Mouse (Mus musculus) stomach, postnatal 0 days (tissue): Measurements from ENCODE around the gene Gm19668. TPM values are rescaled to one million over a fixed set of nuclear protein-coding genes. Genes with fewer than 3 reads are reported as not detected.

Experiments used
- ATAC-seq: fragments of 200-750 bp; cut with Nextera tagmentation; 2 replicates; pipeline ENCODE4 v1.8.0; 2017; ENCODE audit not compliant: low FRiP score, low TSS enrichment
- DNase-seq: peaks from one replicate; pipeline ENCODE4 v3.0.0-alpha.2; 2016; ENCODE audit warnings: low spot score
- H3K27ac ChIP-seq: fragments of 300-500 bp; sonication (generic); replicated peaks from 2 replicates; pipeline ENCODE4 v1.5.1; 2014; ENCODE audit warnings: mild to moderate bottlenecking, control low read depth
- H3K27me3 ChIP-seq: fragments of 300-500 bp; sonication (generic); 2 replicates; pipeline ENCODE4 v1.6.1; 2014; ENCODE audit warnings: low read length; ENCODE audit not compliant: control insufficient read depth, insufficient read depth
- H3K36me3 ChIP-seq: fragments of 300-500 bp; sonication (generic); 2 replicates; pipeline ENCODE4 v1.6.1; 2014; ENCODE audit warnings: low read length, mixed read lengths; ENCODE audit not compliant: control insufficient read depth, insufficient read depth
- H3K4me1 ChIP-seq: fragments of 300-500 bp; sonication (generic); replicated peaks from 2 replicates; pipeline ENCODE4 v1.6.1; 2014; ENCODE audit warnings: antibody characterized with exemption; ENCODE audit not compliant: control insufficient read depth, insufficient read depth
- H3K4me2 ChIP-seq: fragments of 300-500 bp; sonication (generic); replicated peaks from 2 replicates; pipeline ENCODE4 v1.6.1; 2014; ENCODE audit warnings: low read depth, mild to moderate bottlenecking, control low read depth, moderate library complexity
- H3K4me3 ChIP-seq: fragments of 300-500 bp; sonication (generic); 2 replicates; pipeline ENCODE4 v1.5.1; 2014; ENCODE audit warnings: low read depth, low read length, control low read depth
- H3K9ac ChIP-seq: fragments of 300-500 bp; sonication (generic); 2 replicates; pipeline ENCODE4 v1.6.1; 2014; ENCODE audit warnings: mild to moderate bottlenecking, low read length, control low read depth, mixed read lengths
- H3K9me3 ChIP-seq: fragments of 300-500 bp; sonication (generic); 2 replicates; pipeline ENCODE4 v1.6.1; 2016; ENCODE audit warnings: low read length; ENCODE audit not compliant: control insufficient read depth
- CTCF ChIP-seq: IDR thresholded peaks from 2 replicates; pipeline ENCODE4 v1.5.1; 2016; ENCODE audit warnings: antibody characterized with exemption, low read depth, mild to moderate bottlenecking, moderate library complexity
- EP300 ChIP-seq: optimal IDR thresholded peaks from 2 replicates; pipeline ENCODE3; 2016; ENCODE audit warnings: antibody characterized with exemption
- WGBS: fragments of 180-500 bp; shearing (Covaris S2); extraction: QIAGEN DNeasy Blood & Tissue Kit; methylation state at CpG from one replicate; pipeline ENCODE4 v1.1.7; 2014; 5-methylcytosine and 5-hydroxymethylcytosine counted together
- polyA plus RNA-seq: library from polyadenylated mRNA; unstranded; fragments of >200 nt; fragmentation: Nextera tagmentation; extraction: Ambion mirVana; gene quantifications from 2 replicates; pipeline ENCODE4 v1.2.1, GENCODE M21; 2015

Gene Gm19668
- polyA plus RNA-seq, 1 experiment from 2014 or later = not detected

DNA sequence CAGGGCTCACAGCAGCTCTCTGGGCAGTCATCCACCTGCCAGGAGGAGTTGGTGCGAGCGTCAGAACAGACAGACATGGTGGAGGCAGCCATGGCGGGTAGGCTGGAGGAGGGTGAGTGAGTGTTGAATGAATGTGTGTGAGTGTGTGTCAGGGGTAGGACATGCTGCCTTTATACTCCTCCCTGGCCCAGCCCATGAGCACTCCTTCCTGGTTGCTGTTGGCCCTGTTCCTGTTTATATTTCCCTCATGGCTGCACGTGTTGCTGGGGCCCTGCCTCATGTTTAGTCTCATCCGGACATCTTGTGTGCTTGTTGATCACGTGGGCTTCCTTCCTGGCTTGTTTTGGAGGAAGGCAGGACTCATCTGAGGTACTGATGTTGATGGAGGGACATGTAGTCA is 28.0 kb upstream of the Gm19668 start, which contains the start of gene Krtap10-4:
Krtap10-4 (minus strand) TSS at position 145 of the 400 bp plus-strand sequence.
- TF ChIP-seq EP300 (no peak), CTCF (no peak)
- H3K36me3 ChIP-seq = no peaks in the 10 kb centered on the region
- no peak within 1 kb of the TSS for H3K27ac ChIP-seq
- no peaks in the 10 kb centered on the region for H3K9me3 ChIP-seq
- 50% methylated on average over 6 of the region's 6 CpGs for WGBS
- H3K4me2 ChIP-seq = no peak within 1 kb of the TSS
- peak; percentile 29; the same call in 1 of the 2 replicates for ATAC-seq
- no peak within 1 kb of the TSS for H3K9ac ChIP-seq
- no peak within 1 kb of the TSS for H3K4me3 ChIP-seq
- H3K4me1 ChIP-seq = no peaks in the 10 kb centered on the region
- no peak for DNase-seq
- H3K27me3 ChIP-seq = no peaks in the 10 kb centered on the region

GRCm38 (mm10) chr10:77819203-77819602 is 20.3 kb upstream of the Gm19668 start:
- H3K27me3 ChIP-seq = no peaks in the 10 kb centered on the region
- no peaks in the 10 kb centered on the region for H3K36me3 ChIP-seq
- WGBS = 42% methylated on average over 4 of the region's 4 CpGs
- DNase-seq (no peak), ATAC-seq (no peak)
- TF ChIP-seq CTCF = no peak
- no peak for TF ChIP-seq EP300
- H3K9me3 ChIP-seq = no peaks in the 10 kb centered on the region
- H3K4me3 ChIP-seq = no peak overlapping the region
- H3K9ac ChIP-seq = no peak overlapping the region
- H3K4me1 ChIP-seq = no peaks in the 10 kb centered on the region
- no peak overlapping the region for H3K4me2 ChIP-seq
- no peak overlapping the region for H3K27ac ChIP-seq

- no peak for DNase-seq
- 96% methylated on average over 4 of the region's 4 CpGs for WGBS
- Histone ChIP-seq H3K27me3 (no peaks in the 10 kb centered on the region), H3K4me1 (no peaks in the 10 kb centered on the region), H3K9me3 (no peaks in the 10 kb centered on the region), H3K4me2 (no peak overlapping the region), H3K36me3 (no peaks in the 10 kb centered on the region), H3K4me3 (no peak overlapping the region), H3K9ac (no peak overlapping the region), H3K27ac (no peak overlapping the region)
- TF ChIP-seq EP300 (no peak), CTCF (no peak)
- ATAC-seq = no peak
These were observed 19.6 kb upstream of the Gm19668 start for GRCm38 (mm10) chr10:77818523-77818922.

DNA sequence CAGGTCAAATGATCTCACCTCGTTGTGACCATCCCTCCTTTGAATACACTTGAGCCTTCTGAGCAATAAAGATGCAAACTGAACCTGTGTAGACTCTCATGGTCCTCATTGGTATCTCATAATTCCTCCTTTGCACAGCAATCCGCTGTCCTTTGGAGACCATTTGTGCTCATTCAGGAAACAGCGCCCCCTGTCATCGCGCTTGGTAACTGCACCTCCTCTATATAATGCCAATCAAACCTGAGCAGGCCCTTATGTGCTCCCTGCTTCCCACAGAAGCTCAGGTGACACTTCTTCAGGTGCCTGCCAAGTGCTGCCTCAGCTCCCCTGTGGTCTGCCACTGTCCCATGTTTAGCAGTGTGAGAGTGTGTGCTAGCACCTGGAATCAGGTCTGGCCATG is 16.6 kb upstream of the Gm19668 start:
- H3K36me3 ChIP-seq = no peaks in the 10 kb centered on the region
- H3K4me2 ChIP-seq = no peak overlapping the region
- DNase-seq (peak; percentile 26), ATAC-seq (no peak)
- no peak overlapping the region for H3K4me3 ChIP-seq
- H3K9ac ChIP-seq = no peak overlapping the region
- no peak for TF ChIP-seq EP300
- TF ChIP-seq CTCF = peak; percentile 68
- no peak overlapping the region for H3K27ac ChIP-seq
- H3K9me3 ChIP-seq = no peaks in the 10 kb centered on the region
- no peaks in the 10 kb centered on the region for H3K27me3 ChIP-seq
- WGBS = 30% methylated on average over 5 of the region's 5 CpGs
- no peaks in the 10 kb centered on the region for H3K4me1 ChIP-seq

DNA sequence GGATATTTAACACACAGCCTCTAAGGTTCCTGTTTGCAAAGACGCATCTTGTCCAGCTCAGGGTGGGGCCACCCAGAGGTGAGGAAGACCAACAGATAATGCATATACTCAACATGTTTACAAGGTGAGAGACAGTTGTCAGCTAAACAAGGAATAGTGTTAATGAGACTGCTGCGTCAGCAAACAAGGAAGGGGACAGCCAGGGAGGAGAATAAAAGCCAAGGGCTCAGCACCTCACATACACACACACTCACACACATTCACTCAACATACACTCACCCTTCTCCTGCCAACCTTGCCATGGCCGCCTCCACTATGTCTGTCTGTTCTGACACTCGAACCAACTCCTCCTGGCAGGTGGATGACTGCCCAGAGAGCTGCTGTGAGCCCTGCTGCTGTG is 15.4 kb upstream of the Gm19668 start, which contains the start of gene Gm2696:
Gm2696 (plus strand) TSS at position 301 of the 400 bp plus-strand sequence.
- no peak within 1 kb of the TSS for H3K9ac ChIP-seq
- no peak for TF ChIP-seq EP300
- no peak for TF ChIP-seq CTCF
- no peaks in the 10 kb centered on the region for H3K27me3 ChIP-seq
- no peaks in the 10 kb centered on the region for H3K9me3 ChIP-seq
- H3K4me2 ChIP-seq = no peak within 1 kb of the TSS
- no peak for DNase-seq
- no peak for ATAC-seq
- no peaks in the 10 kb centered on the region for H3K4me1 ChIP-seq
- no peak within 1 kb of the TSS for H3K4me3 ChIP-seq
- WGBS = 41% methylated on average over 4 of the region's 4 CpGs
- no peaks in the 10 kb centered on the region for H3K36me3 ChIP-seq
- H3K27ac ChIP-seq = no peak within 1 kb of the TSS

DNA sequence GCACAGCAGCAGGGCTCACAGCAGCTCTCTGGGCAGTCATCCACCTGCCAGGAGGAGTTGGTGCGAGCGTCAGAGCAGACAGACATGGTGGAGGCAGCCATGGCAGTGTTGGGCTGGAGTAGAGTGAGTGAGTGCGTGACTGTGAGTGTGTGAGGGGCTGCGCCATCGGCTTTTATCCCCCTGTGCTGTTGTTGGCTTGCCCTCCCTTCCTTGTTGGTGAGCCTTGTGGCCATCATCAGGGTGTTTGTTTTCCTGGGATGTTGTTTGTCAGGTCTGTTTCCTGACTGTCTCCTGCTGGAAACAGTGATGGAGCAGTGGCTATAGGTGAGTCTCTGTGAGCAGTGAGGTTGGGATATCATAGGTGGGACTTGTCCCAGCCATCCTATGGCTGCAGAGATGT is 12.8 kb upstream of the Gm19668 start, which contains the start of gene Gm9507:
Gm9507 (minus strand) TSS at position 101 of the 400 bp plus-strand sequence.
- DNase-seq = no peak
- TF ChIP-seq EP300 = no peak
- no peak for TF ChIP-seq CTCF
- H3K4me3 ChIP-seq = no peak within 1 kb of the TSS
- H3K27ac ChIP-seq = no peak within 1 kb of the TSS
- 49% methylated on average over 5 of the region's 5 CpGs for WGBS
- H3K4me1 ChIP-seq = no peaks in the 10 kb centered on the region
- H3K9me3 ChIP-seq = no peaks in the 10 kb centered on the region
- no peaks in the 10 kb centered on the region for H3K27me3 ChIP-seq
- H3K36me3 ChIP-seq = no peaks in the 10 kb centered on the region
- no peak within 1 kb of the TSS for H3K9ac ChIP-seq
- no peak within 1 kb of the TSS for H3K4me2 ChIP-seq
- no peak for ATAC-seq
